Mouse (Mus musculus) right cerebral cortex, postnatal 36 days (tissue): Measurements from ENCODE around the gene Fam193a.

ENCODE experiments used
- DNase-seq, 2 experiments: peaks; one replicate each; pipeline ENCODE4 v3.0.0; 2022; ENCODE audit warnings: low spot score in 2 of 2, mixed read lengths in 1 of 2

The Fam193a gene

GRCm38 (mm10) chr5:34381700-34382099, 12.0 kb downstream of the Fam193a start:
- no peak for DNase-seq

GRCm38 (mm10) chr5:34385616-34386015, 15.9 kb downstream of the Fam193a start:
- no peak for DNase-seq

- DNase-seq, result no peak
Measured at GRCm38 (mm10) chr5:34386744-34387143, 17.0 kb downstream of the Fam193a start.

- DNase-seq, result no peak
Measured at GRCm38 (mm10) chr5:34393251-34393650, 23.5 kb downstream of the Fam193a start.

DNA sequence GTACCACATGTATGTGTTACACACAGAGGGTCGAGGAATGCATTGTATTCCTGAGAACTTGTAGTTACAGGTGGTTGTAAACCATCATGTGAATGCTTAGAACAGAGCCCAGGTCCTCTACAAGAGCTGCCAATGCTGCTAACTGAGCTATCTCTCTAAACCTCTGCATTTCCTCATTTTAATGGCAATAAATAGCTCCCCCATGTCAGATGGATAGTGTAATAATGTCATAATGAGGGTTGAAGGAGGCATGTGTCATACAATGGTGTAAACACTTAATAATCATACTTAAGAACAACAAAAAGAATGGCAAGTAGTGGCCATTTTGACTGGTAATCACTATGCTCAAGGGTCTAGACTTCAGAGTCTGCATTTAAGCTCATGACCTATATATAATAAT, 25.6 kb downstream of the Fam193a start:
- DNase-seq, result no peak

- no peak for DNase-seq
Measured at GRCm38 (mm10) chr5:34395850-34396540, 26.3 kb downstream of the Fam193a start.

- no peak for DNase-seq
Measured at GRCm38 (mm10) chr5:34397866-34398265, 28.1 kb downstream of the Fam193a start.

DNA sequence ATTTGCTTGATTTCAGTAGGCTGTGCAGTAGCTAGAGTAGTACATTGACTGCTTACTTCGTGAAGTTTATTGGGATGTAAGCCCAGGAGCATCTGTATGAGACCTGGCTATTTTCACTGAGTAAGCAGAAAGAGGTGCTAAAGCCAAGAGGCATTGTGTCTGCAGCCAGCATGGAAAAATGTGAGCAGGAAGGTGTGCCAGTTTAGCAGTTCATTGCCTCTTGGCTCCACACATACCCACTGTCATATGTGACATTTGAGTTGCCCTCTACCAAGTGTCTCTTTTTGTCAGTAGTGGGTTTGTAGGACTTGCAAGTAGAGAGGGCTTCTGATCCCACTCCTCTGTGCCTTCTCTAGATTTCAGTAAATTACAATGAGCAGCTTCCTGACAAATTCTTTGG, 28.6 kb downstream of the Fam193a start:
- DNase-seq, result no peak

DNA sequence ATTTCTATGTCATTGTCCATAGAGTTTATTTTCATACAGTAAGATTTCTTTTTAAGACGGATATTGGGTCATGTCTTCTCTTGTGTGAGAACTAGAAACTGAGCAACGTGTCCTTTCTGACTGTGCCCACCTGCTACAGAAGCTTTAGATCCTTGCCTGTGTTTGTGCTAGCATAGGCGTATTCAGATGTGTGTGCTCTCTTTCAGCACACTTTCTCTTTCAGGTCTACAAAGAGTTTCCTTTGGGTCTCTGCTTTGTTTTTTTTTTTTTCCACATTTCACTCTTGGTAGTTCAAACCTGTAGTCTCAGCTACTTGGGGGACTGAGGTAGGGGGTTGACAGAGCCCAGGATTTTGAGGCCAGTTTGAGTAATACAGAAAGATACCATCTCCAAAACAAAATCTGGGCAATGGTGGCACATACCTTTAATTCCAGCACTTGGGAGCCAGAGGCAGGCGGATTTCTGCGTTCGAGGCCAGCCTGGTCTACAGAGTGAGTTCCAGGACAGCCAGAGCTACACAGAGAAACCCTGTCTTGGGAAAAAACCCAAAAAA, 37.7 kb downstream of the Fam193a start:
- no peak for DNase-seq

- no peak for DNase-seq
Measured at GRCm38 (mm10) chr5:34409002-34409401, 39.3 kb downstream of the Fam193a start.

DNA sequence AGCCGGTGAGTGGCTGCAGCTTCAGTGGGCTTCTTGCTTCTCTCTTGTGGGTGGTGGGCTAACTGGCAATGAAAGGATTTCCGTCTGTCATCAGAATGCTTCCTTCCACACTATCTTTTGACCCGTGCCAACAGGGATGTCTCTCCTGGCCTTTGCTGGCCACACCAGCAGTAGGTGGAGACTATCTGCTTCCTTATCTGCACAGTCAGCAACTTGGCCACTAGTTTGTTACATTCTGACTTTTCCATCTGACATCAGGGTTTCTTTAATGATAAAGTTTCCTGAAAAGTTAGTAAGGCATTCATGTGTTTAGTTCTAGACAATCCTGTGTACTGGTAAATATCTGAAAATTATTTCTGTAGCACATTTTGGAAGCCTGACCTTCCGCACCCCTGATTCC, 41.1 kb downstream of the Fam193a start:
- no peak for DNase-seq

- peak in 1 of 2 experiments; percentile 16 for DNase-seq
Measured at GRCm38 (mm10) chr5:34413921-34414320, 44.2 kb downstream of the Fam193a start.

- DNase-seq, result no peak
Measured at GRCm38 (mm10) chr5:34417251-34418008, 47.7 kb downstream of the Fam193a start.

- DNase-seq, result no peak
Measured at GRCm38 (mm10) chr5:34419188-34419587, 49.5 kb downstream of the Fam193a start.

- DNase-seq, result no peak
Measured at GRCm38 (mm10) chr5:34430776-34431175, 61.0 kb downstream of the Fam193a start.

- DNase-seq, result no peak
Measured at GRCm38 (mm10) chr5:34433786-34434185, 64.1 kb downstream of the Fam193a start.

DNA sequence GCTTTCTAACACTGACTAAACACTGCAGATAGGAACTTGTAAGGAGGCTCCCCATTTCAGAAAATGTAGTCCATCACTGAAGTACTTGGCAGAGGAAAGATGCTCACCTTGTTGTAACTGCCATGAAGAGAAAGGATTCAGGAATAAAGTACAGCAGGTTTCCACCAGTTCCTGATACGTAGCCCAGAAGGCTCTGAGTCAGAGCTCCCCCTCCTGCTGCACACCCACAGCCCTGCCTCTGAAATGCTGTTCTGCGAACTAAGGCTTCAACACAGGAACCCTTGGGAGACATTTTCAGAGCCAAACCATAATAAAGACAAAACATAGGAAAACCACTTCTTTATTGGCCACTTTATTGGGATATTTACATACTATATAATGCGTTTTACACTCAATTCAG, 64.5 kb downstream of the Fam193a start:
- DNase-seq, result peak; percentile 36 to 41

- DNase-seq, result no peak
Measured at GRCm38 (mm10) chr5:34438052-34438451, 68.3 kb downstream of the Fam193a start.

DNA sequence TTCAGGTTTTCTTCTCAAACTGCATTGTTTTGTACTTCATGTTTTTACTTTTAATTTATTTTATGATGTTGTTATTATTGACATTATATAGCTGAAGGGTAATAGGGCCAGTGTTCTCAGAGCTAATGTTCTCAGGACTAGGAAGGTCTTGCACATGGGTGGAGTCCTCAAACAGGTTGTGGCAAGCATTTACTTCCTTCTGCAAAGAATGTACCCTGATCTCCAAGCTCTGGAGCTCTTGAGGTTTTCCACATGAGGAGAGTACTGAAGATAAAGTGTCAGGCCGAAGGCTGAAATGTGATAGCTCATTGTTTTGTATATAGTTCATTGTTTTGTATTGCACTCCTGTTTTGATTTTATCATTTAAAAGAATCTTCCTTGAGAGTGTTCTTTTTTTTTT, 68.9 kb downstream of the Fam193a start:
- DNase-seq, result no peak

DNA sequence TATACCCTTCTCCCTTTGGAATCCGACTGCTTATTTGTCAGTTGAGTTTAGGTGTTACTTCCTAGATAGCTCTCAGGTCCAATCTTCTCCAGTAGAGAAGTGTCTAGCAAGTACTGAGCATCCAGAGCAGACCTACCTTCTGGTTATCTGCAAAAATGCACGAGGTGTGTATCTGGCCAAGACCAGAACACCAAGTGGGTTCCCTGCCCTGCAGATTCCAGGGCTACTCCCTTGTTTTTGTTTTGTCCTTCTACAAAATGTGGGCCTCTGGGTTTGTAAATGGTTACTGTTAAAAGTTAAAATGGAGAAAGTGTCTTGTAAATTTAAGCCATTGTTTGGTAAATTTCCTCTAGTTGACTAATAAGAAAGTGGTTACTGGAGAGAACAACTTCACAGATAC, 70.0 kb downstream of the Fam193a start:
- DNase-seq, result no peak

DNA sequence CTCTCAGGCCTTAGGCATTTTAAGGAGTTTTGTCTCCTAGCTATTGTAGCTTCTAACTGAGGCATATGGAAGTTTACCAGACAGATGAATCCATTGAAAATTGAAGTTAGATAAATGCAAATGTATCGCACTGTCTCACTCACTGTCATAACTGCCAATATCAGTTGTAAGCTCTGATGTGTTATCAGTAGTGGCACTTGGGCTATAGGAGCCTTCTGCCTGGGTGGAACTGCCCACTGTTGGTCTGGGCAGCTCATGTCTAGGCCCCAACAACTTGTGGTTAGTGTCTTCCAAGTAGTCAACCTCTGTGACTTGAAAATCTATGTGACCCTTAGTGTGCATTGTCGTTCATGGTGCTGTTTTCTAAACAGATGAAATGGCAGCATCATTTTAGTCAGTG, 72.1 kb downstream of the Fam193a start:
- no peak for DNase-seq

DNA sequence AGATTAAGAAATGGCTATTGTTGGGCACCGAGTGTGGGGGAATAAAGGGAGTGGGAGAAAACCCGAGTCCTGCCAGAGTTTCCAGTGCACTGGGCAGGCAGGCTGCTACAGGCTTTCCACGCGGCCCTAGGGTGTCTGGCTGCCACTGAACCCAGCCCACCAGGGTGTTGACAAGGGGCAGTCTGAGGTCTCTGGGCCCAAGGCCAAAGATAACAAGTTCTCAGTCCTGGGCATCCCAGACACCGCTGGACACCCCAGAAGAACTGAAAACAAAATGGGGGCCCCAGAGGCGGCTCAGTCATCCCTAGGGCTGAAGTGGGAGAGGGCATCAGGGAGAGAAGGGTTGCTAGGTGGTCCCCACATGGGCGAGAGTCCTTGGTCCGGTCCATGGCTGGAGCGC, 76.5 kb downstream of the Fam193a start:
- no peak for DNase-seq

GRCm38 (mm10) chr5:34458994-34459393, 89.3 kb downstream of the Fam193a start:
- no peak for DNase-seq
